Comparison of ENCODE assay signal across 18 mouse cellular contexts in genomic region chr4:84942651-84943050, GRCm38 (mm10). TPM values are rescaled to one million over a fixed set of nuclear protein-coding genes. Genes with fewer than 3 reads are reported as not detected.
DNase-seq lines count a peak whose midpoint lies in the region; ATAC-seq and TF ChIP-seq lines count a peak whose summit lies in the region.
"Had no signal": no experiment of that assay in that cellular context is flagged by ENCODE, and none has a peak within 500 bp of the region (broad histone marks: within the 10 kb centered on the region; RNA-seq: fewer than 3 reads in every experiment).

No protein-coding gene starts in this region.

- H3K4me1 ChIP-seq in hindbrain, postnatal 0 days (ENCODE audit: insufficient read depth, low read length), result no peaks in the 10 kb centered on the region
- H3K4me1 ChIP-seq in hindbrain, embryonic 11.5 days (replicated peaks; ENCODE audit: control insufficient read depth, insufficient read depth, low read length), result no peaks in the 10 kb centered on the region
- no peaks in the 10 kb centered on the region for H3K4me1 ChIP-seq in midbrain, postnatal 0 days (ENCODE audit: insufficient read depth, low read length)
- peaks cover 8% of the 10 kb centered on the region for H3K4me1 ChIP-seq in midbrain, embryonic 13.5 days (replicated peaks)
- H3K4me1 ChIP-seq: forebrain, embryonic 12.5 days; heart, embryonic 12.5 days; hindbrain, embryonic 15.5 days had no signal

- WGBS in hindbrain, postnatal 0 days, result 51% methylated on average over 2 of the region's 2 CpGs
- 71% methylated on average over 2 of the region's 2 CpGs for WGBS in hindbrain, embryonic 11.5 days
- WGBS in midbrain, postnatal 0 days, result 54% methylated on average over 2 of the region's 2 CpGs
- 60% methylated on average over 2 of the region's 2 CpGs for WGBS in midbrain, embryonic 13.5 days

- DNase-seq in hindbrain, postnatal 0 days (ENCODE audit: low spot score), result peak; percentile 8
- DNase-seq in hindbrain, embryonic 11.5 days (ENCODE audit: low spot score), result no peak
- peak; percentile 9 for DNase-seq in midbrain, postnatal 0 days (ENCODE audit: low spot score)
- peak; percentile 28 for DNase-seq in retina, embryonic 14.5 days (ENCODE audit: low spot score)
- DNase-seq in adrenal gland, postnatal 10 days, result no peak
- DNase-seq: adrenal gland, adult 2 months; adrenal gland, postnatal 36 days; cerebellum, adult 11 months; cerebellum, adult 8-10 months; cerebellum, postnatal 36 days; gastrocnemius, postnatal 10 days; heart, adult 2 months had no signal

- H3K4me2 ChIP-seq in hindbrain, postnatal 0 days (ENCODE audit: low read depth, low read length), result no peak overlapping the region
- H3K4me2 ChIP-seq in hindbrain, embryonic 11.5 days (replicated peaks; ENCODE audit: low read depth, low read length), result no peak overlapping the region
- no peak overlapping the region for H3K4me2 ChIP-seq in midbrain, postnatal 0 days (ENCODE audit: low read depth, low read length, poor library complexity, severe bottlenecking)
- no peak overlapping the region for H3K4me2 ChIP-seq in midbrain, embryonic 13.5 days (replicated peaks)
- H3K4me2 ChIP-seq: embryonic facial prominence, embryonic 13.5 days; forebrain, embryonic 12.5 days; heart, embryonic 12.5 days; hindbrain, embryonic 15.5 days had no signal

- no peak overlapping the region for H3K9ac ChIP-seq in hindbrain, postnatal 0 days (replicated peaks; ENCODE audit: low read length)
- H3K9ac ChIP-seq in hindbrain, embryonic 11.5 days (ENCODE audit: low read depth, low read length), result no peak overlapping the region
- H3K9ac ChIP-seq in midbrain, postnatal 0 days (replicated peaks; ENCODE audit: low read length, poor library complexity, severe bottlenecking), result no peak overlapping the region
- H3K9ac ChIP-seq in midbrain, embryonic 13.5 days (replicated peaks), result no peak overlapping the region
- H3K9ac ChIP-seq: embryonic facial prominence, embryonic 13.5 days; forebrain, embryonic 12.5 days; heart, embryonic 12.5 days; hindbrain, embryonic 15.5 days had no signal

- ATAC-seq in hindbrain, postnatal 0 days, result no peak
- ATAC-seq in hindbrain, embryonic 11.5 days (ENCODE audit: low FRiP score), result no peak
- ATAC-seq in midbrain, postnatal 0 days (ENCODE audit: low FRiP score), result no peak
- ATAC-seq in midbrain, embryonic 13.5 days, result no peak
- ATAC-seq: inflammation-experienced regulatory T-cells, adult 6 months had no signal

- H3K36me3 ChIP-seq in hindbrain, postnatal 0 days (ENCODE audit: insufficient read depth, low read length), result no peaks in the 10 kb centered on the region
- no peaks in the 10 kb centered on the region for H3K36me3 ChIP-seq in hindbrain, embryonic 11.5 days (ENCODE audit: control insufficient read depth, insufficient read depth, low read length)
- H3K36me3 ChIP-seq in midbrain, postnatal 0 days (ENCODE audit: insufficient read depth, low read length), result no peaks in the 10 kb centered on the region
- no peaks in the 10 kb centered on the region for H3K36me3 ChIP-seq in midbrain, embryonic 13.5 days
- H3K36me3 ChIP-seq: embryonic facial prominence, embryonic 13.5 days; forebrain, embryonic 12.5 days; heart, embryonic 12.5 days; hindbrain, embryonic 15.5 days had no signal

- H3K9me3 ChIP-seq in hindbrain, postnatal 0 days (ENCODE audit: low read length), result no peaks in the 10 kb centered on the region
- H3K9me3 ChIP-seq in hindbrain, embryonic 11.5 days (ENCODE audit: control insufficient read depth, low read length), result no peaks in the 10 kb centered on the region
- H3K9me3 ChIP-seq in midbrain, postnatal 0 days (ENCODE audit: low read length), result no peaks in the 10 kb centered on the region
- no peaks in the 10 kb centered on the region for H3K9me3 ChIP-seq in midbrain, embryonic 13.5 days
- H3K9me3 ChIP-seq: embryonic facial prominence, embryonic 13.5 days; forebrain, embryonic 12.5 days; hindbrain, embryonic 15.5 days had no signal

- no peak overlapping the region for H3K4me3 ChIP-seq in hindbrain, postnatal 0 days (ENCODE audit: low read length)
- H3K4me3 ChIP-seq in hindbrain, embryonic 11.5 days (ENCODE audit: low read depth, low read length), result no peak overlapping the region
- no peak overlapping the region for H3K4me3 ChIP-seq in midbrain, postnatal 0 days (ENCODE audit: low read depth, low read length)
- H3K4me3 ChIP-seq in midbrain, embryonic 13.5 days (replicated peaks), result no peak overlapping the region
- H3K4me3 ChIP-seq: embryonic facial prominence, embryonic 13.5 days; forebrain, embryonic 12.5 days; heart, adult 2 months; heart, embryonic 12.5 days; hindbrain, embryonic 15.5 days had no signal

- no peak overlapping the region for H3K27ac ChIP-seq in hindbrain, postnatal 0 days
- H3K27ac ChIP-seq in hindbrain, embryonic 11.5 days (ENCODE audit: low read depth, low read length), result no peak overlapping the region
- no peak overlapping the region for H3K27ac ChIP-seq in midbrain, postnatal 0 days (ENCODE audit: low read depth, low read length)
- H3K27ac ChIP-seq in midbrain, embryonic 13.5 days, result no peak overlapping the region
- H3K27ac ChIP-seq: embryonic facial prominence, embryonic 13.5 days; forebrain, embryonic 12.5 days; heart, adult 2 months; hindbrain, embryonic 15.5 days had no signal

- H3K27me3 ChIP-seq in hindbrain, postnatal 0 days (ENCODE audit: insufficient read depth, low read length), result no peaks in the 10 kb centered on the region
- no peaks in the 10 kb centered on the region for H3K27me3 ChIP-seq in hindbrain, embryonic 11.5 days (ENCODE audit: control insufficient read depth, insufficient read depth, low read length)
- H3K27me3 ChIP-seq in midbrain, postnatal 0 days (ENCODE audit: insufficient read depth, low read length), result no peaks in the 10 kb centered on the region
- no peaks in the 10 kb centered on the region for H3K27me3 ChIP-seq in midbrain, embryonic 13.5 days
- H3K27me3 ChIP-seq: embryonic facial prominence, embryonic 13.5 days; forebrain, embryonic 12.5 days; heart, embryonic 12.5 days; hindbrain, embryonic 15.5 days had no signal

- TF ChIP-seq CTCF in hindbrain, postnatal 0 days (IDR thresholded peaks at IDR 0.05; ENCODE audit: low read depth), result no peak
- TF ChIP-seq CTCF in midbrain, postnatal 0 days (IDR thresholded peaks at IDR 0.05), result no peak

RNA-seq across cellular contexts. Expression of gene Cntln, which starts 58.5 kb away (rescaled TPM):
- total RNA-seq in hindbrain, postnatal 0 days (2014; rRNA removed), result 8.4 and 9.2 TPM in 2 replicates
- polyA plus RNA-seq in hindbrain, postnatal 0 days (2015; fragmentation: Nextera tagmentation; extraction: Ambion mirVana), result 5.9 and 7.1 TPM in 2 replicates
- polyA plus RNA-seq in hindbrain, embryonic 11.5 days (2014; fragmentation: Nextera tagmentation; extraction: Ambion mirVana), result 10.4 and 11.4 TPM in 2 replicates
- total RNA-seq in midbrain, postnatal 0 days (2014; rRNA removed), result 9.3 and 10.1 TPM in 2 replicates
- 4.2 and 5.5 TPM in 2 replicates for polyA plus RNA-seq in midbrain, postnatal 0 days (2015; fragmentation: Nextera tagmentation; extraction: Ambion mirVana)
- polyA plus RNA-seq in midbrain, embryonic 13.5 days (2015; fragmentation: Nextera tagmentation; extraction: Ambion mirVana), result 6.3 TPM in 2 replicates
- total RNA-seq in adrenal gland, postnatal 10 days (2021), result 10 to 100 TPM; 13.6 to 15.9 TPM

Comparison
In these comparisons a context has a peak if more than half of its experiments do, and no peak if none do; other contexts are left out.
1. DNase-seq: peak in hindbrain, postnatal 0 days (single experiment), midbrain, postnatal 0 days (single experiment) and retina, embryonic 14.5 days (single experiment); none in hindbrain, embryonic 11.5 days (single experiment) and adrenal gland, postnatal 10 days (single experiment).